Mouse (Mus musculus): ENCODE measurements around the gene 2310007B03Rik.

DNA sequence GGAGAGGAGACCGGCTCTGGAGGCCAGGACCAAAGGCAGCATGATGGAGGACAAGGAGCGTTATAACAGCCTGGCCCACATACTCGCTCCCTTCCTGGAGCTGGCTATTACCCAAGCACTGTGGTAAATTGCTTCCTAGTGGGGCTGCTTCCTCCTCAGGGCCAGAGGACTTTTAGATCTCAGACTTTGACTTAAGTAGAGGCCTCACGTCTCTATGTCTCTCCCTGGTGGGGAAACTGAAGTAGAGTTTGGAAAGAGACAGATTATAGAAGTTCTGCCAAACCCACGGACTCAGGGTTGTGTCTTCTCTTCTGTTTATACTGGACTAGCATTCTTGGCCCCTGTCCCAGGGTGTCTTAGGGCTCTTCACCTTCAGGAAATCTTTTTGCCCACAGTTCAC lies 35.5 kb downstream of the 2310007B03Rik start:
- TF ChIP-seq CTCF (IDR thresholded peaks at IDR 0.05; ENCODE audit: borderline replicate concordance, control insufficient read depth, extremely low read depth, insufficient read depth, low read length, poor library complexity) (no peak), POLR2A (IDR thresholded peaks at IDR 0.05; ENCODE audit: control insufficient read depth, extremely low read depth, insufficient read depth, low read length, poor library complexity) (no peak)
